Mouse (Mus musculus): ENCODE results near the gene Gm20479.

DNA sequence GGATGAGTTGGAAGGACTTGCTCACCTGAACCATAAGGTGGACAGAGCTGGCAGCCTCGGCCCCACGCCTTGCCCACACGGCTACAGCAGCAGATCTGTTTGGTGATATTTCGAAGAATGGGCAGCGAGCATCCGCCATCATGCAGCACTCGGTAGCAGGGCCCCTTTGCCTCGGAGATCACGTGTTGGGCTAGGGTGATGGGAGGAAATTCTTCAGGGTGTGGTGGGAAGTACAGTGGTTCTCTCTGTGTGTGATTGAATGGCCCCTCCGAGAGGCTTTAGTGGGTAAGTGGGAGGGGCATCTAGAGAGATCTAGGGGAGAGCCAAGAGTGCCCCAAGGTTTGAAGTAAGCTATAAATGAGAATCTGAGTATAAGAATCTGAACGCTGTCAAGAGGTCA is 29.1 kb downstream of the Gm20479 start:
- no peak for TF ChIP-seq CTCF (IDR thresholded peaks at IDR 0.05; ENCODE audit: low read depth)
- no peak for TF ChIP-seq EP300 (IDR thresholded peaks at IDR 0.05; ENCODE audit: low read depth)

Measured in liver, postnatal 0 days (tissue).